Mouse (Mus musculus) forebrain, embryonic 13.5 days (tissue): ENCODE measurements at regions not wholly inside any gene's neighbourhood (a gene's known extent, or its start where the extent isn't known, plus 50 kb on each side); places are given as distances from the start of the nearest gene placed in this dataset.

Experiments
- ATAC-seq: fragments of 200-750 bp; cut with Nextera tagmentation; 2 replicates; pipeline ENCODE4 v1.8.0; 2017
- H3K27ac ChIP-seq: fragments of 300-500 bp; sonication (generic); 2 replicates; pipeline ENCODE4 v1.5.1; 2015; ENCODE audit warnings: inconsistent platforms, mild to moderate bottlenecking, moderate library complexity
- H3K27me3 ChIP-seq: fragments of 300-500 bp; sonication (generic); 2 replicates; pipeline ENCODE4 v1.6.1; 2015; ENCODE audit warnings: mild to moderate bottlenecking, inconsistent platforms
- H3K36me3 ChIP-seq: fragments of 300-500 bp; sonication (generic); 2 replicates; pipeline ENCODE4 v1.6.1; 2015; ENCODE audit warnings: mild to moderate bottlenecking, inconsistent platforms; ENCODE audit not compliant: poor library complexity, severe bottlenecking
- H3K4me1 ChIP-seq: fragments of 300-500 bp; sonication (generic); 2 replicates; pipeline ENCODE4 v1.6.1; 2015; ENCODE audit warnings: inconsistent platforms
- H3K4me2 ChIP-seq: fragments of 300-500 bp; sonication (generic); 2 replicates; pipeline ENCODE4 v1.6.1; 2015; ENCODE audit warnings: inconsistent platforms, mild to moderate bottlenecking, moderate library complexity
- H3K4me3 ChIP-seq: fragments of 300-500 bp; sonication (generic); 2 replicates; pipeline ENCODE4 v1.5.1; 2015; ENCODE audit warnings: mild to moderate bottlenecking, inconsistent platforms
- H3K9ac ChIP-seq: fragments of 300-500 bp; sonication (generic); 2 replicates; pipeline ENCODE4 v1.6.1; 2015; ENCODE audit warnings: mild to moderate bottlenecking, inconsistent platforms
- H3K9me3 ChIP-seq: fragments of 300-500 bp; sonication (generic); replicated peaks from 2 replicates; pipeline ENCODE4 v1.6.1; 2016; ENCODE audit warnings: inconsistent platforms
- WGBS: fragments of 180-500 bp; shearing (Covaris S2); methylation state at CpG from one replicate; pipeline ENCODE4 v1.1.7; 2015; 5-methylcytosine and 5-hydroxymethylcytosine counted together

DNA sequence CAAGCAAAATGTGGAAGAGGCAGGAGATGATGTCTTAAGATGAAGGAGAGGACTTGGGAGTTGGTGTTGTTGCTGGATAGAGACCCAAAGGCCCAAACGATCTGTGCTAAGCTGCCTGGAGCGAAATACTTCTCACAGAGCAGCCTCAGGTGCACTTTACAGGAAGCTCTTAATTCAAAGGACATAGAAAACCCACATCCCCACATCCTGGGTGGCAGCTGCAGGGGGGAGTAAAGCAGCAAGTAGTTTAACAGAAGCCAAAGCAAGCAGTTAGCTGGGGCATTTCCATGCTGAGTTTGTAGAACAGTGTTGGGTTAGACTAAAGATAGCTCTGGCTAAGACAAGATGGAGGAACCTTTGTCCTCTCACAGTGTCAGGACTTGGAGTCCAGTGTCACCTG is 268.5 kb upstream of the Gadl1 start:
- WGBS: 97% methylated on average over 2 of the region's 2 CpGs

DNA sequence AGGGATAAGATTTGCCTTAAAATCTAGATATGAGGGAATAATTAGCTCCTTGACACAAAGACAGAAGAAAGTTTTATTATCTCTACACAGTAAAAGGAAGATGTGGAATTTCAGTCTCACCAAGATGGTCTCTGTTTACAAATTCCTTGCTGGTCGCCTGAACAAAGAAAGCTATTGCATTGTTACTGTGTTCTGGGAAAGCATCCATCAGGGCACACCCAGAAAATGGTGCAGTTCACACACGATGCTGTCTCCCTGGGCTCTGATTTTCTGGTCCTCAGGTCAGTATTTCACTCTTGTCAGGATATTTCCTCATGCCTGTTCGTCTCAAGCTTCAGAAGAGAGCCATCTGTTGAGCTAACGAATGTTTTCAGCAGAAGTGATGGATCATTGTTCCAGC is 267.2 kb upstream of the Gadl1 start:
- H3K4me1 ChIP-seq: peaks cover 9% of the 10 kb centered on the region
- 53% methylated on average over 4 of the region's 4 CpGs for WGBS
- H3K9ac ChIP-seq: no peak overlapping the region
- no peak for ATAC-seq
- H3K4me3 ChIP-seq: no peak overlapping the region
- H3K27ac ChIP-seq: no peak overlapping the region
- H3K4me2 ChIP-seq: no peak overlapping the region
- H3K9me3 ChIP-seq: 0 out of 2 replicates have a peak, but pooled peaks cover 4% of the 10 kb centered on the region
- H3K27me3 ChIP-seq: no peaks in the 10 kb centered on the region
- H3K36me3 ChIP-seq: no peaks in the 10 kb centered on the region

More for the DNA sequence above, 268.5 kb upstream of the Gadl1 start:
- Histone ChIP-seq H3K27ac (no peak overlapping the region), H3K27me3 (no peaks in the 10 kb centered on the region), H3K9me3 (0 out of 2 replicates have a peak, but pooled peaks cover 4% of the 10 kb centered on the region), H3K9ac (no peak overlapping the region), H3K4me1 (peaks cover 3% of the 10 kb centered on the region), H3K36me3 (no peaks in the 10 kb centered on the region), H3K4me3 (no peak overlapping the region), H3K4me2 (no peak overlapping the region)
- no peak for ATAC-seq

DNA sequence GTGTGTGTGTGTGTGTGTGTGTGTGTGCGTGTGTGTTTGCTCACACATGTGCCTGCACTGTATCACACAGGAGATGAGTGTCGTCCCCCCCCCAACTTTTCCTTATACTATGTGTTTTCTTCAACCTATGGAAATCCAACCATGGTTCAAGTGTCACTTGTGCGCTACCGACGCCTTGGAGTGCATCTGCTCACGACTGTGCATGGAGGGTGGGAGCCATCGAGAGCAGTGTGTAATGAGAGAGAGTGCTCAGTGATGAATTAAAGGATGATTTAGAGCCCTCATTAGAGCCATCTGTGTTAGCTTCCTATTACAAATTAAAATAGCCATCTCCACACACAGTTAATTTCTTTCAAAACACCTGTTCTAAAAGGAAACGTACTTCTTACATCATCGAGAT is 264.3 kb upstream of the Gadl1 start:
- WGBS: 67% methylated on average over 9 of the region's 9 CpGs
- Histone ChIP-seq H3K27ac (no peak overlapping the region), H3K4me2 (no peak overlapping the region), H3K9me3 (0 out of 2 replicates have a peak, but pooled peaks cover 4% of the 10 kb centered on the region), H3K4me3 (no peak overlapping the region), H3K9ac (no peak overlapping the region), H3K27me3 (no peaks in the 10 kb centered on the region), H3K36me3 (no peaks in the 10 kb centered on the region), H3K4me1 (peaks cover 9% of the 10 kb centered on the region)
- peak; percentile 57; the same call in 1 of the 2 replicates for ATAC-seq

DNA sequence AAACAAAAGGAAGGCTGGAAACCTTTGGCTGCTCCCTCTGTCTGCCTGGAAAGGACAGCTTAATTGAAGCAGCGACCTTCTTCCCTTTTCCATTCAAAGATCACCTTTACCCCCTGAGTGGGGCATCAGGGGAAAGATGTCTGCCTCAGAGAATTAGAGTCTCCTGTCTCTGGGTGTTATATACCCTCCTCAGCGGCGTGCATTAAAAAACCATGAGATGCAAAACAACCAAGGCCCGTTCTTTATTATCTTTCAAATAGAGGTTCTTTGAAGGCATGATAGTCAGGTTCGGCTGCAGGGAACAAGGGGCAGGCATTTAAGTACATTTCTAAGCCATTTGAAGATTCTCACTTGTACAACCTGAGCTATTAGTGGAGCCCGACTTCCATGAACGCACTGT is 263.0 kb upstream of the Gadl1 start:
- H3K4me3 ChIP-seq: no peak overlapping the region
- H3K4me1 ChIP-seq: peaks cover 9% of the 10 kb centered on the region
- H3K36me3 ChIP-seq: no peaks in the 10 kb centered on the region
- no peak overlapping the region for H3K9ac ChIP-seq
- H3K27ac ChIP-seq: no peak overlapping the region
- H3K27me3 ChIP-seq: no peaks in the 10 kb centered on the region
- H3K9me3 ChIP-seq: no peaks in the 10 kb centered on the region
- 47% methylated on average over 7 of the region's 7 CpGs for WGBS
- no peak for ATAC-seq
- no peak overlapping the region for H3K4me2 ChIP-seq

DNA sequence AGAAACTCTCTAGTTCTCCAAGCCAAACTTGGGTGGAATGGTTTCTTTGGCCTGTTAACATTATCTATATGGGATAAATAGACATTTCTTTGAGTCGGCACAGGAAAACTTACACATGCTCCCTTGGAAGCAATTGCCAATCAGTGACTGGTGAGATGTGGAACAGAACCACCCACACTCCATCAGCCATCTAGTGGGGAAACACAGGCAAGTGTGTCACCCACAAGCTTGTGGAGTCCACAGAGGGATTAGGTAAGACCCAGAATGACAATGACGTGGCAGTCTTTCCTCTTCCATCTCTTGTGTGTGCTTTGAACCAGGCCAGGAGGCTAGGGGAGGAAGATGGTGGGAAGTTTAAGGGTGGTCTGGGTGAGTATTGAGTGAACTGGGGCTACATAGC is 257.5 kb upstream of the Gadl1 start:
- no peaks in the 10 kb centered on the region for H3K27me3 ChIP-seq
- H3K27ac ChIP-seq: no peak overlapping the region
- 91% methylated on average over 2 of the region's 2 CpGs for WGBS
- H3K36me3 ChIP-seq: no peaks in the 10 kb centered on the region
- 0 out of 2 replicates have a peak, but pooled peaks cover 5% of the 10 kb centered on the region for H3K9me3 ChIP-seq
- ATAC-seq: no peak
- H3K9ac ChIP-seq: no peak overlapping the region
- no peak overlapping the region for H3K4me2 ChIP-seq
- no peaks in the 10 kb centered on the region for H3K4me1 ChIP-seq
- no peak overlapping the region for H3K4me3 ChIP-seq

DNA sequence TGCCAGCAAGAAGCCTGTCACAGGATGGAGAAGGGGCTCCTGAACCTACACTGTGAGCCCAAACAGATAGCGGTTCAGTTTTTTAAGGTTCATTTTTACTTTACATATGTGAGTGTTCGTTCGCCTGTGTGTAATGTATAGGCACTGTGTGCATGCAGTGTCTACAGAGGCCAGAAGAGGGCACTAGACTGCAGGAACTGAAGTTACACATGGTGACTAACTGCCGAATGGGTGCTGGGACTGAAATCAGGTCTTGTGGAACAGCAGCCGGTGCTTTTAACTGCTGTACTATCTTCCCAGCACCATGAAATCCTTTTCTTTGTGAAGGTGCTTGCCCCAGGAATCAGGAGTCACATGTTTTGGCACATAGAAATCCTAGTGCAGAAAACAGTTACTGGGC is 256.1 kb upstream of the Gadl1 start:
- Histone ChIP-seq H3K4me2 (no peak overlapping the region), H3K9me3 (0 out of 2 replicates have a peak, but pooled peaks cover 5% of the 10 kb centered on the region), H3K27ac (no peak overlapping the region), H3K4me3 (no peak overlapping the region), H3K9ac (no peak overlapping the region), H3K36me3 (no peaks in the 10 kb centered on the region), H3K27me3 (no peaks in the 10 kb centered on the region), H3K4me1 (no peaks in the 10 kb centered on the region)
- no peak for ATAC-seq
- WGBS: 95% methylated on average over 5 of the region's 5 CpGs

DNA sequence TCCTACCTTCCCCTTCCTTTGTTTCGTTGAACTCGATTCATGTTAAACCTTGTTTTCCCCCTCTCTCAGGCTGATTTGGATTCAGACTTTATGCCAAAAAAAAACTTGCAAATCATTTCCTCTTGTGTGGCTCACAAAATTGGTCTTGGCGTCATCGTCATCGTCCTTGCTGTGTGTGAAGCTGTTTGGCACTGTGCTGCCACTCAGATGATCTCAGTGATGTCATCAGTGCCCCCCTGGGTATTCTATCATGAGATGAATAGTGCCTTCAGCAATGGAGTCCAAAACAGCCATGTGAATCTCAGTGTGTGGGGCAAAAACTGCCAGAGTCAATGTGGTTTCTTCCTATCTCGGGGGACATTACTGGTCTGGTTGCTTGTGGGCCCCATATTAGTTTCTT is 254.3 kb upstream of the Gadl1 start:
- H3K9me3 ChIP-seq: 0 out of 2 replicates have a peak, but pooled peaks cover 5% of the 10 kb centered on the region
- H3K27ac ChIP-seq: no peak overlapping the region
- H3K4me1 ChIP-seq: no peaks in the 10 kb centered on the region
- no peaks in the 10 kb centered on the region for H3K36me3 ChIP-seq
- no peak overlapping the region for H3K4me2 ChIP-seq
- 90% methylated on average over 6 of the region's 6 CpGs for WGBS
- no peak overlapping the region for H3K4me3 ChIP-seq
- no peaks in the 10 kb centered on the region for H3K27me3 ChIP-seq
- ATAC-seq: no peak
- H3K9ac ChIP-seq: no peak overlapping the region

DNA sequence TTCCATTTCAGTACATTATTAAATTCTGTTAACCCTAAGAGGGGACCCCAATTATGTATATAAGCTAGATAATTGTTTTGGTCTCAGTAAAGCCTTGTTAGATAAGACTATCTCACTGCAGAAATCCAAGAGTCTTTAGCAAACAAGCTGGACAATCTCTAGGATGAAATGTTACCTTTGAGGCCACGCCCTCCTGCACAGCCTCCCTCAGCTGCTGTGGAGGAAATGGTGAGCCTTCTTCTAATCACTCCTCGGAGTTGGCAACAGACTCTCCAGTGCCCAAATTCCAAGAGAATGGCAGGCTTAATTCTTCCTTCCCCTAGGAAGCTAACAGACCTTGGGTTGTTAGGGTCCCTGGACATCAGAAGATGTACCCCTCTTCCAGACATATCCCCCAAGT is 252.7 kb upstream of the Gadl1 start:
- Histone ChIP-seq H3K27me3 (no peaks in the 10 kb centered on the region), H3K36me3 (no peaks in the 10 kb centered on the region), H3K9ac (no peak overlapping the region), H3K27ac (no peak overlapping the region), H3K4me3 (no peak overlapping the region), H3K4me2 (no peak overlapping the region), H3K9me3 (0 out of 2 replicates have a peak, but pooled peaks cover 5% of the 10 kb centered on the region), H3K4me1 (no peaks in the 10 kb centered on the region)
- 75% methylated on average over 2 of the region's 2 CpGs for WGBS
- no peak for ATAC-seq

DNA sequence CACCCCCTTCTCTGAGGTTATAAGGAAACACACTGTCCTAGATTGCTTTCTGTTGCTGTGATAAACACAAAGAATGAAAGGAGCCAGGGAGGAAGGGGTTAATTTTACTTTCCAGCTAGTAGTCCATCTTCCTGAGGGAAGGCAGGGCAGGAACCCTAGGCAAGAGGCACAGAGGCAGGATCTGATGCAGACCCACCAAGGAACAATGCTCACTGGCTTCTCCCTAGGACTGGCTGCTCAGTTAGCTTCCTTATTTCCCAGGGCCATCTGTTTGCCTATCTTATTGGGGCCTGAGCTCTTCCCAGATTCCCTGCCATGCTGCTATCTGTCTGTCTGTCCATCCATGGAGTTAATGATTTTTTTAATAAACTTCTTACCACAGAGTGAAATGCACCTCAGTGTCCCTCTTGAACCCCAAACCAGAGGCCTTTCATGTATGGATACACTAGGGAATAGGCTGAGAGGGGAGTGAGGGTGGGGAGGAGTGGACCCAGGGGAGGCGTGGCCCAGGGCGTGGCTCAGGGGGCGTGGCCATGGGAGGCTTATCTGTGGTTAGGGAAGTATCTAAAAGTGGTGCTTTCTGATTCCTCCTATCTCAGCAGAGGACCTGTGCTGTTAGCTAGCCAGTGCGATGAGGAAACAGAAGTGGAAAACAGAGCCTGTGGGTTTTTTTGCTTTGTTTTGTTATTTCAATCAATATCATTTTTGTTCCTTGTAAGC is 252.1 kb upstream of the Gadl1 start:
- Histone ChIP-seq H3K4me1 (no peaks in the 10 kb centered on the region), H3K36me3 (no peaks in the 10 kb centered on the region), H3K4me2 (no peak overlapping the region), H3K27ac (no peak overlapping the region), H3K9ac (no peak overlapping the region), H3K4me3 (no peak overlapping the region), H3K9me3 (0 out of 2 replicates have a peak, but pooled peaks cover 5% of the 10 kb centered on the region), H3K27me3 (no peaks in the 10 kb centered on the region)
- WGBS: 65% methylated on average over 4 of the region's 4 CpGs
- no peak for ATAC-seq

DNA sequence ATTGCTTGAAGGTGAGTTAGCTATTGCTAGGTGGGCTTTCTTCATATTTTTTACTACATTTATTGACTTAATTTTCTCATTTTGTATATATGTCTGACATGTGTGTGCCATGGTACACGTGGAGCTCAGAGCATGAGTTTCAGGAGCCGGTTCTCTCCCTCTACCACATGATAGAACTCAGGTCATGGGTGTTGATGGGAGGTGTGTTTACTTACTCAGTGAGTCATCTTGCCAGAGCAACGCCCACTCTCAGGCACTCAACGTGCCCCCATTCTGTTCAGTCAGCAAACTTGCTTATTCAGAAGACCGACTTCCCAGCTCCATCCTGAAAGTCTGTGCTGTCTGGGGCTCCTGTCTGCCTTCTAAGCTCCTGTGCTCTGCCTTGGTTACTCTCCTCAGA is 250.8 kb upstream of the Gadl1 start:
- WGBS: 84% methylated on average over 5 of the region's 5 CpGs
- Histone ChIP-seq H3K9ac (no peak overlapping the region), H3K27me3 (no peaks in the 10 kb centered on the region), H3K9me3 (no peaks in the 10 kb centered on the region), H3K4me1 (no peaks in the 10 kb centered on the region), H3K36me3 (no peaks in the 10 kb centered on the region), H3K4me2 (no peak overlapping the region), H3K4me3 (no peak overlapping the region), H3K27ac (no peak overlapping the region)
- ATAC-seq: no peak

DNA sequence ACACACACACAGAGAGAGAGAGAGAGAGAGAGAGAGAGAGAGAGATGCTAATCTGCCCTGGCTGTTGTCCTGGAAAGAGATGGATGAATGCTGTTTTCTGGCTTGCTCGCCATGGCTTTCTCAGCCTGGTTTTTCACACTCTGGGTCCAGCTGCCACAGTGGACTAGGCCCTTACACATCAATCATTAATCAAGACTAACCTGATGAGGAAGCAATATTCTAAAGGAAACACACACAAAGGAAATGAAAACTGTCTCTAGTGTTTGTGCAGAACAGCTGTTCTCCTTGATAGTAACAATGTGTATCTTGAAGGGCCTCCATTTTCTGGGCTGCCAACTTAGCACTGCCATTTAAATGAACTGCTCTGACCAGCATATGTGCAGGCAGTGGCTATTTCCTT is 248.9 kb upstream of the Gadl1 start:
- no peak overlapping the region for H3K27ac ChIP-seq
- no peak overlapping the region for H3K4me3 ChIP-seq
- WGBS: 100% methylated on average over 1 of the region's 1 CpGs
- H3K4me1 ChIP-seq: no peaks in the 10 kb centered on the region
- no peak for ATAC-seq
- no peak overlapping the region for H3K9ac ChIP-seq
- no peaks in the 10 kb centered on the region for H3K9me3 ChIP-seq
- H3K4me2 ChIP-seq: no peak overlapping the region
- H3K27me3 ChIP-seq: 0 out of 2 replicates have a peak, but pooled peaks cover 5% of the 10 kb centered on the region
- H3K36me3 ChIP-seq: no peaks in the 10 kb centered on the region

DNA sequence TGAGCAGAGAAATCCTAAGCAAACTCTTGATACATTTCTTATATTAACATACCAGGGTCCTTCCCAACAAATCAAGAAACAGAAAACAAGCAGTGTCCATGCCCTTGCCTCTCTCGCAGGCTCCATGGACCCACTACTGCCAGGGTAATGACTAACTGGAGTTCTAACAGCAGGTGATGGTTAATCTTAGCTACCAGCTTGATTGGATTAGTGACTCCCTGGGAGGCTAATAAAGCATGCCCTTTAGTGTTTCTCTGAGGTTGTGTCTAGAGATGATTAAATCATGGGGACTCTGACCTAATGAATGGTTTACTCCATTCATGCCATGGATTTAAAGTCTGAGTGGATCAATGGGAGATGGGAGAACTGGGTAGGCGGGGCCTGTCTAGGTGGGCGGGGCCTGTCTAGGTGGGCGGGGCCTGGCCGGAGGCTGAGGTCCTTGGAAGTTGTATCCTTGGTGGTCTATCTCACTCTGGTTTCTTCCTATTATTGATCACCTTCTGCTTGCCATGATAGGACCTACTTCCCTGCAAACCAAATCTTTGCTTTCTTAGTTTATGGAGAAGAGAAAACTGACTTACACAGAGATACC is 247.3 kb upstream of the Gadl1 start:
- WGBS: 16% methylated on average over 5 of the region's 5 CpGs
- no peak overlapping the region for H3K4me3 ChIP-seq
- no peak for ATAC-seq
- no peaks in the 10 kb centered on the region for H3K9me3 ChIP-seq
- H3K27ac ChIP-seq: no peak overlapping the region
- 0 out of 2 replicates have a peak, but pooled peaks cover 5% of the 10 kb centered on the region for H3K27me3 ChIP-seq
- H3K36me3 ChIP-seq: no peaks in the 10 kb centered on the region
- no peak overlapping the region for H3K4me2 ChIP-seq
- no peak overlapping the region for H3K9ac ChIP-seq
- no peaks in the 10 kb centered on the region for H3K4me1 ChIP-seq
